Mouse (Mus musculus) ES-Bruce4 (cell line): ENCODE results near the gene Rara.

Source experiments
- CTCF ChIP-seq: IDR thresholded peaks from one replicate; pipeline ENCODE4 v1.8.1; 2011; ENCODE audit warnings: low read depth, low read length
- EP300 ChIP-seq: IDR thresholded peaks from 2 replicates; pipeline ENCODE4 v1.6.1; 2011; ENCODE audit warnings: low read depth, low read length; ENCODE audit not compliant: insufficient read depth
- POLR2A ChIP-seq: IDR thresholded peaks from one replicate; pipeline ENCODE4 v1.8.1; 2011; ENCODE audit warnings: low read length; ENCODE audit not compliant: insufficient read depth

DNA sequence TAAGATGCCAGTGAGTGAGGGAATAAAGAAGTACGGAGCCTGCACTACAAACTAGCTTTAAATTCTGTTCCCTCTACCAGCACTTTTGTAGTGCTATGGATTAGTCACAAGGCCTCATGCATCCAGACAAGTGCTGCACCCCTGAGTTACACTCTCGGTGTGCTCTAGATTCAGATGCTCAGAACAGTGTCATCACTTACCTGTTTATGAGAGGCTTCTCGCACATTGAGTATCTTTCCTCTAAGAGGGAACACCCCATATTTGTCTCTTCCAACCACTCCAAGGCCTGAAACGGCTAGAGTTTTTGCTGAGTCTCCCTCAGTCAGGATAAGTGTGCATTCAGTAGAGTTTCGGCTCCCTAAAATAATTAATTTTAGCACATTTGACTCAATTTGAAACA is 83.1 kb downstream of the Rara start:
- no peak for TF ChIP-seq CTCF
- TF ChIP-seq POLR2A, result no peak
- TF ChIP-seq EP300, result no peak
